Mouse (Mus musculus): ENCODE data around the gene Lamtor2. TPM values are rescaled to one million over a fixed set of nuclear protein-coding genes. Genes with fewer than 3 reads are reported as not detected.

Gene Lamtor2
- polyA plus RNA-seq, 1 experiment from 2014 or later, result 134 TPM

- no peak for ATAC-seq (ENCODE audit: insufficient number of reproducible peaks, insufficient read depth, low FRiP score, low TSS enrichment, low read depth)
- 52% methylated on average over 13 of the region's 13 CpGs for whole genome bisulfite sequencing
- Histone ChIP-seq H3K27ac (peak overlapping the region; percentile 97), H3K36me3 (no peaks in the 10 kb centered on the region), H3K4me2 (peak overlapping the region; percentile 61), H3K4me1 (replicated peaks) (peaks cover 64% of the 10 kb centered on the region), H3K9me3 (no peaks in the 10 kb centered on the region), H3K4me3 (replicated peaks) (peak overlapping the region; percentile 37), H3K9ac (replicated peaks) (peak overlapping the region; percentile 59; the same call in 1 of the 2 replicates), H3K27me3 (no peaks in the 10 kb centered on the region)
Measured at GRCm38 (mm10) chr3:88510421-88511289, 42.2 kb downstream of the Lamtor2 start.

DNA sequence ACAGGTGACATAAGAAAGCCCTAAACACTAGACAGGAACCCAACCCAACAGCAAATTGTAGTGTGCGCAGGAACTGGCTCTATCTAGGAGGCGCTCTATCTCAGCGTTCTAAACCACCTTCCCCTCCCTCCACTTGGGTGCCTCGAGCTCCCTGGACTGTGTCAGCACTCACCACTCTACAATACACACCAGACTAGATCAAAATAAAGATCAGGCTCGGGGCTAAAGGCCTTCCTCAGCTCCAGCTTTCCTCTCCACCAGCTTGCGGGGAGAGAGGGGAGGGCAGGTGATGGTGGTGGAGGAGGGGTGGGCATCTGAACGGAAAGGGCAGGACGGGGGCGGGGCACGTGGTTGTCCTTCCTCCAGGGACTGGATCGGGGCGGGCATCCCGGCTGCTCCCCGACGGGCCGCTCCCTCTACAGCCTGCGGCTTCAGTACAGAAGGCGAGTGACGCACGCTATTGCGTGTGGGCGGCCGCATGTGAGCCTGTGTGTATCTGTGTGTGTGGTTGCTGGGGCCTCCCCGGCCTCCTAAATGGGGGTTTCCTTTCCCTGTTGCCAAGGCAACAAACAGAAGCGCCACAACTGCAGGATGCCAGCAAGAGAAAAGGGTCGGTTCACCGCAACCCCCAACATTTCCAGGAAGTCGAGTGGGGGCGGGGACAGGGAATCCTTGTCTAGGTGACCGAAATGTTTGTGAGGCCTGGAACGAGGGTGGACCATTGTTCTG, 43.0 kb downstream of the Lamtor2 start, which contains the start of gene Lmna:
TSS of gene Lmna (minus strand) at position 265 of the 729 bp plus-strand sequence.
- Histone ChIP-seq H3K4me1 (replicated peaks) (peaks cover 72% of the 10 kb centered on the region), H3K36me3 (no peaks in the 10 kb centered on the region), H3K9ac (replicated peaks) (peak within 1 kb of the TSS; percentile 59), H3K4me3 (replicated peaks) (peak within 1 kb of the TSS; percentile 37), H3K9me3 (no peaks in the 10 kb centered on the region), H3K27ac (peak within 1 kb of the TSS; percentile 97), H3K4me2 (peak within 1 kb of the TSS; percentile 61), H3K27me3 (no peaks in the 10 kb centered on the region)
- WGBS, result under 1% methylated on average over 31 of the region's 31 CpGs
- peak; percentile 94 for ATAC-seq (ENCODE audit: insufficient number of reproducible peaks, insufficient read depth, low FRiP score, low TSS enrichment, low read depth)

GRCm38 (mm10) chr3:88509250-88509649, 43.6 kb downstream of the Lamtor2 start:
- Histone ChIP-seq H3K27me3 (no peaks in the 10 kb centered on the region), H3K4me3 (replicated peaks) (peak overlapping the region; percentile 37), H3K9ac (replicated peaks) (peak overlapping the region; percentile 59; the same call in 1 of the 2 replicates), H3K4me2 (peak overlapping the region; percentile 61), H3K9me3 (no peaks in the 10 kb centered on the region), H3K4me1 (replicated peaks) (peaks cover 73% of the 10 kb centered on the region), H3K36me3 (no peaks in the 10 kb centered on the region), H3K27ac (peak overlapping the region; percentile 97)
- 59% methylated on average over 3 of the region's 3 CpGs for WGBS
- no peak for ATAC-seq (ENCODE audit: insufficient number of reproducible peaks, insufficient read depth, low FRiP score, low TSS enrichment, low read depth)

DNA sequence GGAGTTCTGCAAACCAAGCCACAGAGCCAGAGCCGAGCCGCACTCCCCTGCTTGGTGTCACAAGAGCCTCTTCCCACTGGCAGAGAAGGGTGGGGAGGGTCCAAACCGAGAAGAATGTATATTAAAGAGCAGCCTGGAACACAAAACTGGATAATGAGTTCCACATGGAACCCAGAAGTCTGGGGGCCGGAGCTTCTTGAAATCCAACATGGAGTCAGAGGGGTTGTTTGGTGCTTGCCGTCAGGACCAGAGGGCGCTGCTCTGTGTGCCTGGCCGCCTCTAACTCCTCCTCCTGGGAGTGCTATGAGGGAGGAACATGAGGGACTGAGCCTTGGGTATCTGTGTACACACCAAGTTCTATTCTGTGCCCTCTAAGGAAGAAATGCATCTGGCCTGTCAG, 47.1 kb downstream of the Lamtor2 start:
- WGBS, result 18% methylated on average over 7 of the region's 7 CpGs
- ATAC-seq (ENCODE audit: insufficient number of reproducible peaks, insufficient read depth, low FRiP score, low TSS enrichment, low read depth), result no peak
- Histone ChIP-seq H3K27ac (peak overlapping the region; percentile 78), H3K27me3 (peaks cover 15% of the 10 kb centered on the region), H3K36me3 (no peaks in the 10 kb centered on the region), H3K4me1 (replicated peaks) (peaks cover 65% of the 10 kb centered on the region), H3K9me3 (no peaks in the 10 kb centered on the region), H3K4me3 (replicated peaks) (no peak overlapping the region), H3K4me2 (no peak overlapping the region), H3K9ac (replicated peaks) (no peak overlapping the region)

DNA sequence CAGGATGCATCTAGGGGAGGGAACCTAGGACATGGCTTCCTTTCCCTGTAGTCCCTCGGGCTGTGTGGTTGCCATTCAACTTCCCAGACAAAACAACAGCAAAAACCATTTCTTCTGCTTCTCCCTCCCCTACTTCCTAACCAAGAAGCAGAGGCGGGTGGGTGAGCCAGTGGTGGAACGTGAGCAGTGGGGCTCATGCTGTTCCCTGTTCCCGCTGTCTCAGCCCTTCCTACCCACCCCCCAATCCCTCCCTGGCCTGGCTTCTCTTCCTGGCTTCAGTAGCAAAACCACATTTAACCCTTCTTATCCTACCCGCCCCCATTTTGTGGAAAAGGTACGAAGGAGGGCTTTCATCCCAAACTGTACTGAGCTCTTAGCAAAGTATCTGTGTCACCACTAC, 47.8 kb downstream of the Lamtor2 start:
- 65% methylated on average over 6 of the region's 6 CpGs for WGBS
- peaks cover 58% of the 10 kb centered on the region for H3K4me1 ChIP-seq (replicated peaks)
- H3K27ac ChIP-seq, result peak overlapping the region; percentile 78
- H3K4me2 ChIP-seq, result no peak overlapping the region
- no peaks in the 10 kb centered on the region for H3K9me3 ChIP-seq
- no peaks in the 10 kb centered on the region for H3K36me3 ChIP-seq
- no peak overlapping the region for H3K4me3 ChIP-seq (replicated peaks)
- peaks cover 17% of the 10 kb centered on the region for H3K27me3 ChIP-seq
- no peak overlapping the region for H3K9ac ChIP-seq (replicated peaks)
- ATAC-seq (ENCODE audit: insufficient number of reproducible peaks, insufficient read depth, low FRiP score, low TSS enrichment, low read depth), result no peak

- WGBS, result 33% methylated on average over 8 of the region's 8 CpGs
- Histone ChIP-seq H3K4me1 (replicated peaks) (peaks cover 49% of the 10 kb centered on the region), H3K9ac (replicated peaks) (no peak overlapping the region), H3K27me3 (peaks cover 17% of the 10 kb centered on the region), H3K9me3 (no peaks in the 10 kb centered on the region), H3K4me2 (peak overlapping the region; percentile 100; the same call in 1 of the 2 replicates), H3K27ac (peak overlapping the region; percentile 85), H3K4me3 (replicated peaks) (no peak overlapping the region), H3K36me3 (no peaks in the 10 kb centered on the region)
- ATAC-seq (ENCODE audit: insufficient number of reproducible peaks, insufficient read depth, low FRiP score, low TSS enrichment, low read depth), result no peak
Measured at GRCm38 (mm10) chr3:88503881-88504746, 48.8 kb downstream of the Lamtor2 start.

- Histone ChIP-seq H3K27ac (peak overlapping the region; percentile 85), H3K36me3 (no peaks in the 10 kb centered on the region), H3K4me2 (peak overlapping the region; percentile 100), H3K4me3 (replicated peaks) (peak overlapping the region; percentile 68), H3K9ac (replicated peaks) (no peak overlapping the region), H3K4me1 (replicated peaks) (peaks cover 48% of the 10 kb centered on the region), H3K9me3 (no peaks in the 10 kb centered on the region), H3K27me3 (peaks cover 17% of the 10 kb centered on the region)
- 14% methylated on average over 4 of the region's 4 CpGs for WGBS
- peak; percentile 30 for ATAC-seq (ENCODE audit: insufficient number of reproducible peaks, insufficient read depth, low FRiP score, low TSS enrichment, low read depth)
Measured at GRCm38 (mm10) chr3:88503505-88503863, 49.4 kb downstream of the Lamtor2 start.

GRCm38 (mm10) chr3:88502641-88503504, 50.0 kb downstream of the Lamtor2 start:
- Histone ChIP-seq H3K4me3 (replicated peaks) (peak overlapping the region; percentile 68), H3K4me1 (replicated peaks) (peaks cover 48% of the 10 kb centered on the region), H3K9ac (replicated peaks) (peak overlapping the region; percentile 84), H3K4me2 (peak overlapping the region; percentile 100), H3K27ac (peak overlapping the region; percentile 85), H3K27me3 (peaks cover 17% of the 10 kb centered on the region), H3K9me3 (no peaks in the 10 kb centered on the region), H3K36me3 (no peaks in the 10 kb centered on the region)
- peak; percentile 74 for ATAC-seq (ENCODE audit: insufficient number of reproducible peaks, insufficient read depth, low FRiP score, low TSS enrichment, low read depth)
- WGBS, result under 1% methylated on average over 55 of the region's 55 CpGs

DNA sequence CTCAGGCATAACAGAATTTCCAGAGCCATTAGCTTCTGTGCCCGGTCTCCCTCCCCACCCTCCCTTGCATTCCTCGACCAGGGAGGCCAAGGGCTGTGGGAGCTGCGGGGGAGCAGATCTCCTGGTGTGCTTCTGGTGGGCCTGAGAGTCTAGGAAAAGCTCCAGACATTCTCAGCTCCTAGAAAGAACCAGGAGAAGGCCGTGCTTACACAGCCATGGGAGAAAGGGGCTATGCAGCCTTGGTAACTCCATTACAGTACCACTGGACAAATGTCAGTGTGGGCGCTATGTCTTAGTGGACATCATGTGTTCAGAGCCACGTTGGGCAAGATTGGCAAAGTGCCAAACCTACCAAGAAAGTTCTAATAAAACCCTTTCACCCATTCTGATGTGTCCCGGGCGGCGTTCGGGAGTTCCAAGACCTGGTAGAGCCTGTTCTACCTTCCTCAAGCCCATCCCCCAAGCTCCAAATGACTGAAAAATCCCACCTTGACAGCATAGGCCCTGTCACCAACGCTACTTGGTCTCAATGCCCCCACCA, 50.8 kb downstream of the Lamtor2 start:
- Histone ChIP-seq H3K36me3 (no peaks in the 10 kb centered on the region), H3K4me2 (peak overlapping the region; percentile 100), H3K4me1 (replicated peaks) (peaks cover 48% of the 10 kb centered on the region), H3K9me3 (no peaks in the 10 kb centered on the region), H3K27ac (0 out of 2 replicates have a peak overlapping the region, but pooled peaks have one; percentile 0), H3K27me3 (peaks cover 17% of the 10 kb centered on the region), H3K9ac (replicated peaks) (peak overlapping the region; percentile 84), H3K4me3 (replicated peaks) (peak overlapping the region; percentile 68)
- 12% methylated on average over 11 of the region's 11 CpGs for WGBS
- ATAC-seq (ENCODE audit: insufficient number of reproducible peaks, insufficient read depth, low FRiP score, low TSS enrichment, low read depth), result no peak

Measured in limb, embryonic 12.5 days (tissue).